Mouse (Mus musculus) forebrain, postnatal 0 days (tissue): ENCODE results near the gene Gsg1l. TPM values are rescaled to one million over a fixed set of nuclear protein-coding genes. Genes with fewer than 3 reads are reported as not detected.

Experiments used
- ATAC-seq: fragments of 200-750 bp; cut with Nextera tagmentation; 2 replicates; pipeline ENCODE4 v1.8.0; 2017; ENCODE audit warnings: mild to moderate bottlenecking, moderate library complexity
- DNase-seq: peaks from one replicate; pipeline ENCODE4 v3.0.0-alpha.2; 2015
- H3K27ac ChIP-seq: fragments of 300-500 bp; sonication (generic); 2 replicates; pipeline ENCODE4 v1.5.1; 2014; ENCODE audit warnings: low read depth, mild to moderate bottlenecking, antibody characterized with exemption, low read length, moderate library complexity, mixed read lengths
- H3K27me3 ChIP-seq: fragments of 300-500 bp; sonication (generic); 2 replicates; pipeline ENCODE4 v1.6.1; 2014; ENCODE audit warnings: mild to moderate bottlenecking, low read length, mixed read lengths; ENCODE audit not compliant: insufficient read depth
- H3K36me3 ChIP-seq: fragments of 300-500 bp; sonication (generic); 2 replicates; pipeline ENCODE4 v1.6.1; 2014; ENCODE audit warnings: mild to moderate bottlenecking, moderate library complexity; ENCODE audit not compliant: insufficient read depth
- H3K4me1 ChIP-seq: fragments of 300-500 bp; sonication (generic); 2 replicates; pipeline ENCODE4 v1.6.1; 2014; ENCODE audit warnings: antibody characterized with exemption; ENCODE audit not compliant: insufficient read depth
- H3K4me2 ChIP-seq: fragments of 300-500 bp; sonication (generic); 2 replicates; pipeline ENCODE4 v1.6.1; 2014; ENCODE audit warnings: low read depth, mild to moderate bottlenecking, moderate library complexity
- H3K4me3 ChIP-seq: fragments of 300-500 bp; sonication (generic); 2 replicates; pipeline ENCODE4 v1.5.1; 2014; ENCODE audit warnings: low read depth, low read length, mixed read lengths
- H3K9ac ChIP-seq: fragments of 300-500 bp; sonication (generic); 2 replicates; pipeline ENCODE4 v1.6.1; 2014; ENCODE audit warnings: mild to moderate bottlenecking
- H3K9me3 ChIP-seq: fragments of 300-500 bp; sonication (generic); 2 replicates; pipeline ENCODE4 v1.6.1; 2016; ENCODE audit warnings: low read length
- CTCF ChIP-seq: sonication (generic); IDR thresholded peaks from 2 replicates; pipeline ENCODE4 v1.5.1; 2016; ENCODE audit warnings: antibody characterized with exemption, control low read depth, low read depth
- WGBS: fragments of 180-500 bp; shearing (Covaris S2); extraction: QIAGEN DNeasy Blood & Tissue Kit; methylation state at CpG from one replicate; pipeline ENCODE4 v1.1.7; 2014; 5-methylcytosine and 5-hydroxymethylcytosine counted together
- polyA plus RNA-seq: library from polyadenylated mRNA; unstranded; fragments of >200 nt; fragmentation: Nextera tagmentation; extraction: Ambion mirVana; gene quantifications from 2 replicates; pipeline ENCODE4 v1.2.1, GENCODE M21; 2015
- total RNA-seq: library from RNA; depleted of rRNA; stranded (reverse); fragments of >200 nt; gene quantifications from 2 replicates; pipeline ENCODE4 v1.2.3, GENCODE M21; 2014; rRNA removed

The Gsg1l gene
- total and polyA plus RNA-seq, 2 experiments from 2014 or later = 10.7 to 20.0 TPM

- Histone ChIP-seq H3K4me2 (no peak overlapping the region), H3K36me3 (no peaks in the 10 kb centered on the region), H3K4me1 (peaks cover 10% of the 10 kb centered on the region), H3K9ac (no peak overlapping the region), H3K27ac (no peak overlapping the region), H3K27me3 (no peaks in the 10 kb centered on the region), H3K9me3 (no peaks in the 10 kb centered on the region), H3K4me3 (no peak overlapping the region)
- DNase-seq = no peak
- ATAC-seq = no peak
- TF ChIP-seq CTCF = no peak
- 33% methylated on average over 1 of the region's 1 CpGs for WGBS
Measured at GRCm38 (mm10) chr7:125832767-125833166, 249.4 kb downstream of the Gsg1l start.

GRCm38 (mm10) chr7:125829121-125829666, 253.0 kb downstream of the Gsg1l start:
- DNase-seq (peak; percentile 61), ATAC-seq (peak; percentile 58)
- no peaks in the 10 kb centered on the region for H3K27me3 ChIP-seq
- H3K9ac ChIP-seq = no peak overlapping the region
- H3K4me1 ChIP-seq = peaks cover 10% of the 10 kb centered on the region
- H3K36me3 ChIP-seq = no peaks in the 10 kb centered on the region
- H3K4me2 ChIP-seq = no peak overlapping the region
- peak overlapping the region; percentile 59 for H3K27ac ChIP-seq
- no peak overlapping the region for H3K4me3 ChIP-seq
- 20% methylated on average over 3 of the region's 3 CpGs for WGBS
- no peak for TF ChIP-seq CTCF
- H3K9me3 ChIP-seq = no peaks in the 10 kb centered on the region

GRCm38 (mm10) chr7:125828561-125828960, 253.7 kb downstream of the Gsg1l start:
- 61% methylated on average over 5 of the region's 5 CpGs for WGBS
- H3K4me1 ChIP-seq = peaks cover 10% of the 10 kb centered on the region
- H3K4me2 ChIP-seq = no peak overlapping the region
- H3K4me3 ChIP-seq = no peak overlapping the region
- ATAC-seq = no peak
- no peaks in the 10 kb centered on the region for H3K27me3 ChIP-seq
- H3K36me3 ChIP-seq = no peaks in the 10 kb centered on the region
- no peak for DNase-seq
- no peaks in the 10 kb centered on the region for H3K9me3 ChIP-seq
- H3K27ac ChIP-seq = no peak overlapping the region
- H3K9ac ChIP-seq = no peak overlapping the region
- TF ChIP-seq CTCF = no peak

Other genes with a start within 250 kb of the Gsg1l start
- gene Xpo6, start 118.1 kb upstream of the Gsg1l start, total RNA-seq = 70.6 and 81.4 TPM in 2 replicates
- 29.8 and 42.8 TPM in 2 replicates for gene Xpo6, start 118.1 kb upstream of the Gsg1l start, polyA plus RNA-seq
- gene Sbk1, start 190.2 kb upstream of the Gsg1l start, total RNA-seq = 445 and 497 TPM in 2 replicates
- 204 and 224 TPM in 2 replicates for gene Sbk1, start 190.2 kb upstream of the Gsg1l start, polyA plus RNA-seq